Mouse (Mus musculus) embryonic facial prominence, embryonic 14.5 days (tissue): Measurements from ENCODE around the gene Ptrhd1. TPM values are rescaled to one million over a fixed set of nuclear protein-coding genes. Genes with fewer than 3 reads are reported as not detected.
A peak's percentile ranks its signal among the peaks of the same experiment; 100 is the strongest.

Experiments
- ATAC-seq: fragments of 200-750 bp; cut with Nextera tagmentation; 2 replicates; pipeline ENCODE4 v1.8.0; 2017; ENCODE audit warnings: low read depth, moderate number of reproducible peaks, moderate TSS enrichment
- DNase-seq: peaks from one replicate; pipeline ENCODE4 v3.0.0-alpha.2; 2015; ENCODE audit warnings: low spot score
- H3K27ac ChIP-seq: fragments of 300-500 bp; sonication (generic); replicated peaks from 2 replicates; pipeline ENCODE4 v1.5.1; 2014; ENCODE audit warnings: low read depth, mild to moderate bottlenecking, low read length, moderate library complexity
- H3K27me3 ChIP-seq: fragments of 300-500 bp; sonication (generic); replicated peaks from 2 replicates; pipeline ENCODE4 v1.6.1; 2014; ENCODE audit warnings: low read length; ENCODE audit not compliant: control insufficient read depth, insufficient read depth
- H3K36me3 ChIP-seq: fragments of 300-500 bp; sonication (generic); 2 replicates; pipeline ENCODE4 v1.6.1; 2014; ENCODE audit warnings: low read length, mixed read lengths; ENCODE audit not compliant: control insufficient read depth, insufficient read depth
- H3K4me1 ChIP-seq: fragments of 300-500 bp; sonication (generic); 2 replicates; pipeline ENCODE4 v1.6.1; 2014; ENCODE audit warnings: antibody characterized with exemption, low read length; ENCODE audit not compliant: control insufficient read depth, insufficient read depth
- H3K4me2 ChIP-seq: fragments of 300-500 bp; sonication (generic); 2 replicates; pipeline ENCODE4 v1.6.1; 2014; ENCODE audit warnings: low read depth, mild to moderate bottlenecking, low read length, moderate library complexity, mixed read lengths
- H3K4me3 ChIP-seq: fragments of 300-500 bp; sonication (generic); 2 replicates; pipeline ENCODE4 v1.5.1; 2014; ENCODE audit warnings: low read depth, mild to moderate bottlenecking, low read length
- H3K9ac ChIP-seq: fragments of 300-500 bp; sonication (generic); 2 replicates; pipeline ENCODE4 v1.6.1; 2014; ENCODE audit warnings: low read depth, mild to moderate bottlenecking, low read length, moderate library complexity, mixed read lengths
- H3K9me3 ChIP-seq: fragments of 300-500 bp; sonication (generic); 2 replicates; pipeline ENCODE4 v1.6.1; 2016; ENCODE audit warnings: low read length; ENCODE audit not compliant: control insufficient read depth
- WGBS: fragments of 180-500 bp; shearing (Covaris S2); extraction: QIAGEN DNeasy Blood & Tissue Kit; methylation state at CpG from one replicate; pipeline ENCODE4 v1.1.7; 2014; 5-methylcytosine and 5-hydroxymethylcytosine counted together
- polyA plus RNA-seq: library from polyadenylated mRNA; unstranded; fragments of >200 nt; fragmentation: Nextera tagmentation; extraction: Ambion mirVana; gene quantifications from 2 replicates; pipeline ENCODE4 v1.2.1, GENCODE M21; 2014

Gene Ptrhd1
- polyA plus RNA-seq, 1 experiment from 2014 or later = 5.1 TPM

DNA sequence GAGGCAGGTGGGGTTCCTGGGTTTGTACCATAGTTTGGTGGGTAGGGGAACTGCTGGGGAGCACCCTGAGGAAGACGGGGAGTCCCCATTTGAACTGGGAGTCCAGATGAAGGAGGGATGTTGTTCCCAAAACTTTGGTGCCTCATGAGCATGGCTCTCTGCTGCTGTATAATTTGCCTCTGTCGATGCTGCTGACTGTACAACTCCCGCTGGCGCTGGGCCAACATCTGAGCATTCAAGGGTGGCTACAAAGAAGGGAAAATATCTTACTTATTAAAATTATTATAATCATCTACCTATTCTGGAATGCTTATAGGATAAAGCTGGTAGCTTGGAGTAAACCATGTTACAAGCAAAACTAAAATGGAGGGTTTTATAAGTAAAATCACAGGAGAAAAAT is 33.9 kb downstream of the Ptrhd1 start:
- DNase-seq = no peak
- no peak for ATAC-seq
- H3K4me3 ChIP-seq = no peak overlapping the region
- peaks cover 5% of the 10 kb centered on the region; the same call in 1 of the 2 replicates for H3K9me3 ChIP-seq
- no peak overlapping the region for H3K27ac ChIP-seq
- no peak overlapping the region for H3K4me2 ChIP-seq
- H3K36me3 ChIP-seq = peaks cover 69% of the 10 kb centered on the region
- no peaks in the 10 kb centered on the region for H3K4me1 ChIP-seq
- 94% methylated on average over 4 of the region's 4 CpGs for WGBS
- H3K9ac ChIP-seq = no peak overlapping the region
- H3K27me3 ChIP-seq = no peaks in the 10 kb centered on the region

DNA sequence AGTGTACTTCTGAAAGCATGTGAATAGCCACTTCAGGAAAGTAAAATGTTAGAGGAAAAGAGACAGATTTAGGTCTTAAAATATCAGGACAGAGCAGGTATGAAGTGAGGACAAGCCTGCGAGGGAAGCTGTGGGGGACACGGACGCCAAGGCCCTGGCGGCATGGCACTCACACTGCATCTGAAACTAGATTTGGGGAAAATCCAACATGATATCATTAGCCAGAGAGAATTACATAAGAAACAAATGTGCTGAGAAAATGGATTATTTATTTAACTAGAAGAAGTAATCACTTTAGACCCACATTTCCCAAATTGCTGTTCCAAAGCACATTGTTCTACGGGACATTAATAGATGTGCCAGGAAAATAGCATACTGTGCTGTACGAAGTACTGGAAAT is 37.3 kb downstream of the Ptrhd1 start:
- H3K9ac ChIP-seq = no peak overlapping the region
- peaks cover 5% of the 10 kb centered on the region; the same call in 1 of the 2 replicates for H3K9me3 ChIP-seq
- no peaks in the 10 kb centered on the region for H3K4me1 ChIP-seq
- H3K36me3 ChIP-seq = peaks cover 72% of the 10 kb centered on the region
- H3K27me3 ChIP-seq = no peaks in the 10 kb centered on the region
- ATAC-seq (no peak), DNase-seq (no peak)
- H3K4me3 ChIP-seq = no peak overlapping the region
- 85% methylated on average over 6 of the region's 6 CpGs for WGBS
- no peak overlapping the region for H3K27ac ChIP-seq
- no peak overlapping the region for H3K4me2 ChIP-seq

DNA sequence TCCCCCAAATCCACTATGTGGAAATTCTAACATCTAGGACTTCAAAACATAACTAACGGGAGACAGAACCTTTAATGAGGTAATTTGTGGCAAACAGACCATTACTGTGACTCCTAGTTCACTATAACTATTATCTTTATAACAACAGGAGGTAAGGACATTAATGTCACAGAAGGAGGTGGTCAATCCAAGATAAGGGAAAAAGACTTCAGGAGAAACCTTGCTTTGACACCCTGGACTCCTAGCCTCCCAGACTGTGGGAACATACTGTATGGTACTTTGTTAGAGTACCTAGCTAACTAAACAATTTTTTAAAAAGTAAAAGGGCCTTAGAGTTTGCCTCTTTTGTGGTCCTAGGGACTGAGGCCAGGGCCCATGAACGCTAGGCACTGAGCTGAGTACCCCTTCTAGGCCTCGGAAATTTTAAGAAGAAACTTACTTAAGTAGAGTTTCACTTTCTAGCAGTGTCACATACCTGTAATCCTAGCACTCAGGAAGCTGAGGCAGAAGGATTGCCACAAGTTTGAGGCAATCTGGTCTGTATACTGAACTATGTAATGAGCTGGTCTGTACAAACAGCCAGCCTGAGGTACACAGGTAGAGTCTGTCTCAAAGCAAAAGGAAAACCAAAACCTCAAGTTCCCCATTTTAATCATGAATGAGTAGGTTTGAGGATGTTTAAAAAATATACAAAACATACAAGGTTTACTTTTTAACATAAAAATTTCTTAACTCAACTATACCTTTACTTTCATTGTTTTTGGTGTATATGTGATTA is 45.3 kb downstream of the Ptrhd1 start:
- H3K27me3 ChIP-seq = no peaks in the 10 kb centered on the region
- ATAC-seq = no peak
- no peak overlapping the region for H3K27ac ChIP-seq
- 90% methylated on average over 3 of the region's 3 CpGs for WGBS
- H3K4me2 ChIP-seq = no peak overlapping the region
- H3K9ac ChIP-seq = no peak overlapping the region
- peaks cover 17% of the 10 kb centered on the region for H3K36me3 ChIP-seq
- H3K4me1 ChIP-seq = no peaks in the 10 kb centered on the region
- no peak for DNase-seq
- H3K9me3 ChIP-seq = no peaks in the 10 kb centered on the region
- H3K4me3 ChIP-seq = no peak overlapping the region

DNA sequence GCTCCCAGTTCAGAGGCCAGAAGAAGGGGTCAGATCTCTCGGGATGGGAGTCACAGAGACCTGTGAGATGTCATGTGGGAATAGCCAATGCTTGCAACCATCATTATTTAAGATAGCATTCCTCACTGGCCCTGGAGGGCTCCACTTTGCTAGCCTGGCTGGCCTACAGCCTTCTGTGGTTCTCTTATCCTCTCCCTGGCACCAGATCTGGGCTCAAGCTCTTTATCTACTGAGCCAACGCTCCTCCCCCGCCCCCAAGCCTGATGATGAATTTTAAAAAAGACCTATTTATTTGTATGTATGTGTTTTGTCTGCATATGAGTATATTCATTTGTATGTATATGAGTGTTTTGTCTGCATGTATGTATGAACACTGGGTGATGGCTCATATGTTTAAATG is 46.1 kb downstream of the Ptrhd1 start:
- 83% methylated on average over 3 of the region's 3 CpGs for WGBS
- ATAC-seq (no peak), DNase-seq (no peak)

DNA sequence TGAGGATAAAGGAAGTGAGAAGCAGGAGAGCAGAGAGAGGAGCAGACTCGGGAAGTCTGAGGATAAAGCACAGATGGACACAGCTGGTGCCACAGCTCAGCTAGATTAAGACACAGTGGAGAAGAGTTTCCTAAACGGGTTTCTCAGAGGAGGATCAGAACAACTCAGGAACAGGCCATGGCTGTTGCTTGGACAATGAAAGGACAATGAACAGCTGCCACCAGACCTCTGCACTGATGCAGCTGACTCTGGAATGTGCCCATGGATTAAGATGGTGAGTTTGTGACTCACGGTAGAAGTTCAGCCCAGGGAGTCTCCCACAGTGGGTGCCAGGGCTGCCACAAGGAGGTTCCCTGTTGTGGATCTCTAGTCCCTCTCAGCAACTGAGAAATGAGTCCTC is 51.4 kb downstream of the Ptrhd1 start:
- DNase-seq = peak; percentile 76
- Histone ChIP-seq H3K27ac (peak overlapping the region; percentile 15; the same call in 1 of the 2 replicates), H3K36me3 (peaks cover 24% of the 10 kb centered on the region; the same call in 1 of the 2 replicates), H3K4me2 (no peak overlapping the region), H3K9me3 (no peaks in the 10 kb centered on the region), H3K4me3 (no peak overlapping the region), H3K9ac (no peak overlapping the region), H3K4me1 (no peaks in the 10 kb centered on the region), H3K27me3 (no peaks in the 10 kb centered on the region)
- ATAC-seq = peak; percentile 91
- 29% methylated on average over 3 of the region's 3 CpGs for WGBS

More for the DNA sequence above, 46.1 kb downstream of the Ptrhd1 start:
- Histone ChIP-seq H3K27me3 (no peaks in the 10 kb centered on the region), H3K9me3 (no peaks in the 10 kb centered on the region), H3K9ac (no peak overlapping the region), H3K4me2 (no peak overlapping the region), H3K4me3 (no peak overlapping the region), H3K27ac (no peak overlapping the region), H3K36me3 (peaks cover 11% of the 10 kb centered on the region; the same call in 1 of the 2 replicates), H3K4me1 (no peaks in the 10 kb centered on the region)

Other genes with a start within 250 kb of the Ptrhd1 start
- gene Efr3b, start 195.1 kb upstream of the Ptrhd1 start, polyA plus RNA-seq = 3.4 and 3.8 TPM in 2 replicates
- gene Dnajc27, start 151.4 kb upstream of the Ptrhd1 start, polyA plus RNA-seq = 6.0 and 8.0 TPM in 2 replicates
- 13.0 and 13.4 TPM in 2 replicates for gene Adcy3, start 100.9 kb upstream of the Ptrhd1 start, polyA plus RNA-seq
- gene Cenpo, start 267 bp downstream of the Ptrhd1 start, polyA plus RNA-seq = 11.8 and 11.9 TPM in 2 replicates
- 20.7 and 21.0 TPM in 2 replicates for gene Ncoa1, start 243.2 kb downstream of the Ptrhd1 start, polyA plus RNA-seq